Mouse (Mus musculus): Measurements from ENCODE around the gene Lgals9.

Lgals9 gene

GRCm38 (mm10) chr11:78924111-78924510 is 60.6 kb downstream of the Lgals9 start:
- DNase-seq (ENCODE audit: low spot score in 2 of 2), result no peak

GRCm38 (mm10) chr11:78922678-78923407 is 61.9 kb downstream of the Lgals9 start:
- no peak for DNase-seq (ENCODE audit: low spot score in 2 of 2)

GRCm38 (mm10) chr11:78920411-78920939 is 64.3 kb downstream of the Lgals9 start, which contains the start of gene Nos2:
TSS of gene Nos2 (plus strand) at chr11:78920787.
- DNase-seq (ENCODE audit: low spot score in 2 of 2), result no peak

GRCm38 (mm10) chr11:78919745-78920144 is 65.0 kb downstream of the Lgals9 start:
- no peak for DNase-seq (ENCODE audit: low spot score in 2 of 2)

GRCm38 (mm10) chr11:78916410-78916809 is 68.3 kb downstream of the Lgals9 start:
- DNase-seq (ENCODE audit: low spot score in 2 of 2), result no peak

- no peak for DNase-seq (ENCODE audit: low spot score in 2 of 2)
Measured at GRCm38 (mm10) chr11:78915473-78915872, 69.3 kb downstream of the Lgals9 start.

All from urinary bladder, postnatal 4 days (tissue).